Mouse (Mus musculus) midbrain, embryonic 13.5 days (tissue): ENCODE measurements at regions not wholly inside any gene's neighbourhood (a gene's known extent, or its start where the extent isn't known, plus 50 kb on each side); places are given as distances from the start of the nearest gene placed in this dataset.

ENCODE experiments used
- ATAC-seq: fragments of 200-750 bp; cut with Nextera tagmentation; 2 replicates; pipeline ENCODE4 v1.8.0; 2017; ENCODE audit warnings: mild to moderate bottlenecking, moderate TSS enrichment, moderate library complexity
- H3K27ac ChIP-seq: fragments of 300-500 bp; sonication (generic); 2 replicates; pipeline ENCODE4 v1.5.1; 2015; ENCODE audit warnings: inconsistent platforms, mild to moderate bottlenecking, moderate library complexity
- H3K27me3 ChIP-seq: fragments of 300-500 bp; sonication (generic); 2 replicates; pipeline ENCODE4 v1.6.1; 2015; ENCODE audit warnings: mild to moderate bottlenecking, inconsistent platforms
- H3K36me3 ChIP-seq: fragments of 300-500 bp; sonication (generic); 2 replicates; pipeline ENCODE4 v1.6.1; 2015; ENCODE audit warnings: mild to moderate bottlenecking, inconsistent platforms
- H3K4me1 ChIP-seq: fragments of 300-500 bp; sonication (generic); replicated peaks from 2 replicates; pipeline ENCODE4 v1.6.1; 2015; ENCODE audit warnings: inconsistent platforms
- H3K4me2 ChIP-seq: fragments of 300-500 bp; sonication (generic); replicated peaks from 2 replicates; pipeline ENCODE4 v1.6.1; 2015; ENCODE audit warnings: moderate library complexity, mild to moderate bottlenecking, inconsistent platforms
- H3K4me3 ChIP-seq: fragments of 300-500 bp; sonication (generic); replicated peaks from 2 replicates; pipeline ENCODE4 v1.5.1; 2015; ENCODE audit warnings: mild to moderate bottlenecking, inconsistent platforms
- H3K9ac ChIP-seq: fragments of 300-500 bp; sonication (generic); replicated peaks from 2 replicates; pipeline ENCODE4 v1.6.1; 2015; ENCODE audit warnings: mild to moderate bottlenecking, inconsistent platforms
- H3K9me3 ChIP-seq: fragments of 300-500 bp; sonication (generic); 2 replicates; pipeline ENCODE4 v1.6.1; 2016; ENCODE audit warnings: mild to moderate bottlenecking, inconsistent platforms
- WGBS: fragments of 180-500 bp; shearing (Covaris S2); methylation state at CpG from one replicate; pipeline ENCODE4 v1.1.7; 2015; 5-methylcytosine and 5-hydroxymethylcytosine counted together

DNA sequence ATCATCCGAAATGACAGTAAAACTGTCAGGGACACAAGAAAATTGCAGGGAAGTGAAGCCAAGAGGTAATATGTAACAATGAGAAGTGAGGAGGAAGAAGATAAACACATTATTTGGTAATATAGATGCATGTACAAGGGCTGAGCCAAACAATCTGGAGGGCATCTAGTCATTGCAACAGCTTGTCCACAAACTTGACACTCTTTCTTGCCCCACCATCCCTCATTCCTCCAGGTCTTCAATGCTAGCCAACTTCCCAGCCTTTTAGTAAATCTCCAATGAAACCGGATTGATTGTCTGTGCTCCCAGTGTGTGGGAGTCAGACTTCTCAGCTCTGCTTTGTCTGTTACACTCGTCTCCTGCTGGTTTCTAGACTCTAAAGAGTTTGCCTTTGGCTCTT is 172.3 kb upstream of the Gbe1 start:
- ATAC-seq = no peak
- H3K27me3 ChIP-seq = no peaks in the 10 kb centered on the region
- 36% methylated on average over 3 of the region's 3 CpGs for WGBS
- no peaks in the 10 kb centered on the region for H3K9me3 ChIP-seq
- no peak overlapping the region for H3K27ac ChIP-seq
- H3K36me3 ChIP-seq = no peaks in the 10 kb centered on the region
- no peaks in the 10 kb centered on the region for H3K4me1 ChIP-seq
- no peak overlapping the region for H3K4me2 ChIP-seq
- H3K4me3 ChIP-seq = no peak overlapping the region
- H3K9ac ChIP-seq = no peak overlapping the region

DNA sequence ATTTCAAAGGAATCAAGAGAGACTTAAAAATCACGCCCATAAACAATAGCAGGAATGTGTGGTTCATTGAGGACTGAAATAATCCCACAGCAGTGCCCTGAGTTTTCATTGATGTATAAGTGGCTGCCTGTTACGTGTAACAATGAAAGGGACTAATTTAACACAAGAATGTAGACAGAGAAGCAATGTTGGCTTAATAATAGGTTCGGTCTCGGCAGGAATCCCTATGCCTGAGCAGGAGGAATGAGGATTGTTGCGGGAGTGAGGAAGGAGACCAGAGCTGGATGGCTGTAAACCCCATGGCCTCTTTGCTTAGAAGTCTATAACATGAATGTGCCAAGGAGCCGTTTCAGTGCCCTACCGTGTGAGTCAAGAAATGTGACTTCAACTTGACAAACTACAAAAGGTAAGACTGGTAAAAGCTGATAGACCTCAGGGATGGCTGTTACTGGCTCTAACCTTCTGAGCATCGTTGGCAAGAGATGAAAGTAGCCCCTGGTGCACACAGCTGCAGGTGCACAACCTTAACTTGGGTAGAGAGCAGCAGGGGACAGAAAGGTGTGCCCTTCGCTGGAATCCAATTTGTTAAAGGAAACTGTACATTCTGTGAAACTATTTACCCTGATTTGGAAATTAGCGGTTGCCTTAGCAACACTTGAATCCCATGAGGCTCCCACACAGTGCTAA is 165.9 kb upstream of the Gbe1 start:
- no peak overlapping the region for H3K9ac ChIP-seq
- no peaks in the 10 kb centered on the region for H3K9me3 ChIP-seq
- H3K36me3 ChIP-seq = no peaks in the 10 kb centered on the region
- no peaks in the 10 kb centered on the region for H3K27me3 ChIP-seq
- peak; percentile 69 for ATAC-seq
- no peak overlapping the region for H3K4me2 ChIP-seq
- 34% methylated on average over 10 of the region's 10 CpGs for WGBS
- peaks cover 12% of the 10 kb centered on the region for H3K4me1 ChIP-seq
- H3K4me3 ChIP-seq = no peak overlapping the region
- H3K27ac ChIP-seq = no peak overlapping the region

DNA sequence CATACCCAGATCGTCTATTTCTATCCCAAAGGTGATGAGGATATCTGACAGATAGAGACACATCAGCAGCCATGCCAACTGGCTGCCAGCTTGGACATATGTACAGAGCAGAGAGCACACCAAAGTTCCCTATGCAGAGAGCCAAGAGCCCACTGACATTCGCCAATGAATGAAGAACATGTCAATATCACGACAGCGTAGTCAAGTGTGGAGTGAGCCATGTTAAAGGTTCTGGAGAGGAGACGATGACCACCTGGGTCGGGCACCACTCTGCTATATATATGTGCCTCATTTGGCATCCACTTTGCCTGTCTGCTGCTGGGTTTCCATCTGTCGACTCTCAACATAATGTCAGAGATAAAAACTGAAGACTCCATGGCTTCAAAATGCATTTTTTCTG is 159.2 kb upstream of the Gbe1 start:
- Histone ChIP-seq H3K4me3 (no peak overlapping the region), H3K4me1 (no peaks in the 10 kb centered on the region), H3K9ac (no peak overlapping the region), H3K27me3 (no peaks in the 10 kb centered on the region), H3K9me3 (no peaks in the 10 kb centered on the region), H3K27ac (no peak overlapping the region), H3K4me2 (no peak overlapping the region), H3K36me3 (no peaks in the 10 kb centered on the region)
- no peak for ATAC-seq
- WGBS = 91% methylated on average over 7 of the region's 7 CpGs

GRCm38 (mm10) chr16:70160539-70160938 is 153.2 kb upstream of the Gbe1 start:
- Histone ChIP-seq H3K9ac (no peak overlapping the region), H3K9me3 (no peaks in the 10 kb centered on the region), H3K27ac (no peak overlapping the region), H3K27me3 (no peaks in the 10 kb centered on the region), H3K36me3 (no peaks in the 10 kb centered on the region), H3K4me1 (no peaks in the 10 kb centered on the region), H3K4me3 (no peak overlapping the region), H3K4me2 (no peak overlapping the region)
- ATAC-seq = no peak

DNA sequence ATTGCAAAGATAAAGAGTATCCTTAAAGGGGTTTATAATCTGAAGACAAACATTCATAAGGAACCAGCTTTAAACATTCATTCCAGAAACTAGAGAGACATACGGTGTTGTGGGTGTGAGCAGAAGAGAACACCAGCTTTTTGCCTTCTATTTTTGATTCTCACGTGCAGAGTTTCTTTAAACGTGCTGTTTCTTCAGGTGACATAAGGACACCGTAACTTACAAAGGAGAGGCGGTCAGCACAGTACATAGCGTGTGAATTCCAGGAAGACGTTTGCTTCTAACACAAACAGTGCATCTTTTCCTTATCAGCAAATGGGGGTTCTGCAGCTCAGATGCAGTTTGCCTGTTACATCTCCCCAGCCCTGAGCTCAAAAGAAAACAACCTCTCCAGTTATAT is 138.6 kb upstream of the Gbe1 start:
- no peaks in the 10 kb centered on the region for H3K27me3 ChIP-seq
- no peaks in the 10 kb centered on the region for H3K9me3 ChIP-seq
- H3K4me1 ChIP-seq = no peaks in the 10 kb centered on the region
- H3K9ac ChIP-seq = no peak overlapping the region
- no peak for ATAC-seq
- no peak overlapping the region for H3K27ac ChIP-seq
- no peak overlapping the region for H3K4me2 ChIP-seq
- no peak overlapping the region for H3K4me3 ChIP-seq
- H3K36me3 ChIP-seq = no peaks in the 10 kb centered on the region
- 82% methylated on average over 7 of the region's 7 CpGs for WGBS

- ATAC-seq = no peak
- Histone ChIP-seq H3K4me3 (no peak overlapping the region), H3K27ac (no peak overlapping the region), H3K9ac (no peak overlapping the region), H3K4me1 (no peaks in the 10 kb centered on the region), H3K27me3 (no peaks in the 10 kb centered on the region), H3K4me2 (no peak overlapping the region), H3K9me3 (no peaks in the 10 kb centered on the region), H3K36me3 (no peaks in the 10 kb centered on the region)
- WGBS = 80% methylated on average over 7 of the region's 7 CpGs
Measured at GRCm38 (mm10) chr16:70178975-70179374, 134.8 kb upstream of the Gbe1 start.

DNA sequence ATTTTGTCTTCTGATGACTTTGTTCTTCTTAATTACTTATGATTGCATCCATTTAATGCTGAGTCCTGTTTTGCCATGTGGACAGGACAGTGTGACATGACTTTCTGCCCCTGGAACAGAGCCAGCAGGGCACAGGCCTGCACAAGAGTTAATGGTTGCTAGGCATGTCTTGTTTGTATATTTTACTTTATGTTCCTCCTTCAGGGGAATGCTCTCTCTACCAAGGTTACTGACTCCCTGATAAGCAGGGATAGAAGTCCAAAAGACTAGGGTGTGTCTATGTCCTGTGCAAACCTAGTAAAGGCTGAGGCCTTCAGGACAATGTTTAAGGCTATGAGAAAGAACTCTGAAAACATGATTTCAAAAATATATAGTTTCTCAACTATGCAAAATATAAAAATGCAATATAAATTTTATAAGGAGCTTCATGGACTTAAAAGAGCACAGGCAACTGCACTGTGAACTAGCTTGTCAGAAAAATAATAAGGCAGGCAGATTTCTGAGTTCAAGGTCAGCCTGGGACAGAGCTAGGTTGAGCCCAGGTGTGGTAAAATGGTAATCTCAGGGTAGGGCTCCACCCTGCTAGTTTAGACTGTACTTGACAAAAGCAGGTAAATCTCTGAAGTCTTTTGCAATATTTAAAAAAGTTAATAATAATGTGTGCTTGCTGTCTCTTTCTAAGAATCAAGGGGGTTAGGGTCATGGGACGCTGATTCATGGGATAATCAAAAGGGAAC is 99.7 kb upstream of the Gbe1 start:
- no peak for ATAC-seq
- Histone ChIP-seq H3K36me3 (no peaks in the 10 kb centered on the region), H3K4me1 (no peaks in the 10 kb centered on the region), H3K4me3 (no peak overlapping the region), H3K9me3 (no peaks in the 10 kb centered on the region), H3K4me2 (no peak overlapping the region), H3K27ac (no peak overlapping the region), H3K9ac (no peak overlapping the region), H3K27me3 (no peaks in the 10 kb centered on the region)
- 46% methylated on average over 1 of the region's 1 CpGs for WGBS

- no peak for ATAC-seq
- WGBS = 12% methylated on average over 4 of the region's 4 CpGs
- Histone ChIP-seq H3K9me3 (no peaks in the 10 kb centered on the region), H3K4me2 (no peak overlapping the region), H3K9ac (no peak overlapping the region), H3K36me3 (no peaks in the 10 kb centered on the region), H3K4me1 (no peaks in the 10 kb centered on the region), H3K27ac (no peak overlapping the region), H3K4me3 (no peak overlapping the region), H3K27me3 (no peaks in the 10 kb centered on the region)
Measured at GRCm38 (mm10) chr16:70214800-70215199, 98.9 kb upstream of the Gbe1 start.

DNA sequence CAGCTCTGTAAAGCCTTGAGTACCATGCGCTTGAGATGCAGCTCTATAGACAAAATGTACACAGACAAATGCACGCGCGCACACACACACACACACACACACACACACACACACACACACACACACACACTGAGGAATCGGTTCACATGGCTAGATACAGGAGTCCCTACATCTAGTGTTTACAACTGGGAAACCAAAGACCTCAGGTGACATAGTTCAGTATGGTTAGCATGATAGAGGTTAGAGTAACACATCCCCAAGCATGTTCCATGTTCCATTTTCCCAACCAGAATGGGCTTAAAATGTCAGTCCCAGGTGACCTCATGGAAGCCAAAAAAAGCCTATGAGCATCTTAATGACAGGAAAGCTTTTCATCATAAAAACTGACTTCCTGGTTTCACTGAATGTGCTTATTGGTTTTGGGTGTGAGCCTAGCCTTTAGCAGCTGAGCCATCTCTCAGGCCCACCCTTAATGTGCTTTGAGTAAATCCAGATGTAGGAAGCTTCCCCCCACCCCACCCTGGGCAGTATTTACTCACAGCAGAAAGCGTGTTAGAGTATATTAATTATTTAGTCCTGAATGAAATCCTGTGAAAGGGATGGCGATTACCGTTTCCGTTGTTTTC is 86.0 kb upstream of the Gbe1 start:
- no peak for ATAC-seq
- H3K9ac ChIP-seq = no peak overlapping the region
- no peaks in the 10 kb centered on the region for H3K9me3 ChIP-seq
- H3K4me2 ChIP-seq = no peak overlapping the region
- H3K27me3 ChIP-seq = no peaks in the 10 kb centered on the region
- 91% methylated on average over 9 of the region's 9 CpGs for WGBS
- no peak overlapping the region for H3K27ac ChIP-seq
- no peak overlapping the region for H3K4me3 ChIP-seq
- 0 out of 2 replicates have a peak, but pooled peaks cover 3% of the 10 kb centered on the region for H3K4me1 ChIP-seq
- no peaks in the 10 kb centered on the region for H3K36me3 ChIP-seq

GRCm38 (mm10) chr16:70232706-70233105 is 81.0 kb upstream of the Gbe1 start:
- H3K9me3 ChIP-seq = no peaks in the 10 kb centered on the region

GRCm38 (mm10) chr16:70235189-70235588 is 78.6 kb upstream of the Gbe1 start:
- Histone ChIP-seq H3K9ac (no peak overlapping the region), H3K4me1 (peaks cover 7% of the 10 kb centered on the region; the same call in 1 of the 2 replicates), H3K27ac (no peak overlapping the region), H3K4me2 (no peak overlapping the region), H3K4me3 (no peak overlapping the region), H3K9me3 (no peaks in the 10 kb centered on the region), H3K27me3 (no peaks in the 10 kb centered on the region), H3K36me3 (no peaks in the 10 kb centered on the region)
- 98% methylated on average over 4 of the region's 4 CpGs for WGBS
- ATAC-seq = no peak

More at GRCm38 (mm10) chr16:70232706-70233105, 81.0 kb upstream of the Gbe1 start:
- 0 out of 2 replicates have a peak, but pooled peaks cover 3% of the 10 kb centered on the region for H3K4me1 ChIP-seq
- no peak overlapping the region for H3K4me2 ChIP-seq
- no peak overlapping the region for H3K27ac ChIP-seq
- H3K4me3 ChIP-seq = no peak overlapping the region
- 90% methylated on average over 9 of the region's 9 CpGs for WGBS
- H3K36me3 ChIP-seq = no peaks in the 10 kb centered on the region
- no peaks in the 10 kb centered on the region for H3K27me3 ChIP-seq
- no peak for ATAC-seq
- H3K9ac ChIP-seq = no peak overlapping the region

- Histone ChIP-seq H3K4me3 (no peak overlapping the region), H3K9me3 (no peaks in the 10 kb centered on the region), H3K36me3 (no peaks in the 10 kb centered on the region), H3K27me3 (no peaks in the 10 kb centered on the region), H3K27ac (no peak overlapping the region), H3K4me1 (peaks cover 7% of the 10 kb centered on the region; the same call in 1 of the 2 replicates), H3K9ac (no peak overlapping the region), H3K4me2 (no peak overlapping the region)
- 15% methylated on average over 7 of the region's 7 CpGs for WGBS
- peak; percentile 71 for ATAC-seq
Measured at GRCm38 (mm10) chr16:70239432-70239941, 74.3 kb upstream of the Gbe1 start.
